ENCODE assay signal across 20 mouse cellular contexts in the genomic region with DNA sequence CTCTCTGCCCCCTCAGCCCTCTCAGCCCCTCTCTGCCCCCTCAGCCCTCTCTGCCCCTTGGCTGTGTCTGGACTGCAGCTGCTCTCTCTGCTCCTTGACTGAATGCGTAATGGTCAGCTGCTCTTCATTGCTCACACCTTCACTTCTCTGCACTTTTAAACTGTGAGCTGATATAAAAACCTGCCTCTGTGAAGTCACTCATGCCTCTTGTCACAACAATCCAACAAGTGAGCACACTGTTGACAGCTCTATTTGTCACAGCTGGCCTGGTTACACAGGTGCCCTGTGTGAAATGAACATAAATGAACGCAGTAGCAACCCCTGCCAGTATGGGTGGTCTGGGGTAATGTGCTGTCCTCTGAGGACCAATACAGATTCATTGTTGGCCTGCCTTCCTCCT.
DNase-seq lines count a peak whose midpoint lies in the region; ATAC-seq and TF ChIP-seq lines count a peak whose summit lies in the region.
"Had no signal": no experiment of that assay in that cellular context is flagged by ENCODE, and none has a peak within 500 bp of the region (broad histone marks: within the 10 kb centered on the region; RNA-seq: fewer than 3 reads in every experiment).

No protein-coding gene starts in this region.

- TF ChIP-seq CTCF in heart, adult 2 months (IDR thresholded peaks at IDR 0.05): no peak
- TF ChIP-seq CTCF in layer of hippocampus, adult 2 months (conservative IDR thresholded peaks at IDR 0.05): no peak

- H3K4me3 ChIP-seq in embryonic facial prominence, embryonic 11.5 days (ENCODE audit: low read depth, low read length): no peak overlapping the region
- H3K4me3 ChIP-seq in embryonic facial prominence, embryonic 10.5 days: no peak overlapping the region
- H3K4me3 ChIP-seq in heart, embryonic 15.5 days: no peak overlapping the region
- H3K4me3 ChIP-seq in heart, adult 2 months: no peak overlapping the region
- no peak overlapping the region for H3K4me3 ChIP-seq in midbrain, embryonic 14.5 days (replicated peaks; ENCODE audit: low read depth, low read length)
- H3K4me3 ChIP-seq in midbrain, embryonic 16.5 days (ENCODE audit: low read depth, low read length): no peak overlapping the region
- H3K4me3 ChIP-seq in layer of hippocampus, adult 2 months: no peak overlapping the region
- H3K4me3 ChIP-seq: forebrain, embryonic 13.5 days; hindbrain, embryonic 15.5 days; limb, embryonic 13.5 days; liver, embryonic 13.5 days; midbrain, embryonic 13.5 days; myocyte had no signal

- no peak for TF ChIP-seq EP300 in heart, adult 2 months (IDR thresholded peaks at IDR 0.05; ENCODE audit: insufficient read depth, low read depth, low read length)

- H3K9ac ChIP-seq in embryonic facial prominence, embryonic 11.5 days (replicated peaks; ENCODE audit: low read length): no peak overlapping the region
- no peak overlapping the region for H3K9ac ChIP-seq in heart, embryonic 15.5 days
- no peak overlapping the region for H3K9ac ChIP-seq in heart, adult 2 months (ENCODE audit: low read depth, low read length)
- H3K9ac ChIP-seq in midbrain, embryonic 14.5 days (replicated peaks; ENCODE audit: low read length): no peak overlapping the region
- H3K9ac ChIP-seq in midbrain, embryonic 16.5 days (ENCODE audit: low read depth, low read length): no peak overlapping the region
- H3K9ac ChIP-seq: forebrain, embryonic 13.5 days; hindbrain, embryonic 15.5 days; limb, embryonic 13.5 days; liver, embryonic 13.5 days; midbrain, embryonic 13.5 days had no signal

- H3K27me3 ChIP-seq in embryonic facial prominence, embryonic 11.5 days (ENCODE audit: control insufficient read depth, insufficient read depth, low read length): no peaks in the 10 kb centered on the region
- no peaks in the 10 kb centered on the region for H3K27me3 ChIP-seq in embryonic facial prominence, embryonic 10.5 days (replicated peaks; ENCODE audit: low read depth, poor library complexity, severe bottlenecking)
- no peaks in the 10 kb centered on the region for H3K27me3 ChIP-seq in heart, embryonic 15.5 days
- H3K27me3 ChIP-seq in heart, adult 2 months (ENCODE audit: control insufficient read depth, insufficient read depth, low read length): no peaks in the 10 kb centered on the region
- H3K27me3 ChIP-seq in midbrain, embryonic 14.5 days (ENCODE audit: control insufficient read depth, insufficient read depth, low read length): no peaks in the 10 kb centered on the region
- no peaks in the 10 kb centered on the region for H3K27me3 ChIP-seq in midbrain, embryonic 16.5 days (ENCODE audit: control insufficient read depth, insufficient read depth, low read depth, low read length)
- H3K27me3 ChIP-seq: forebrain, embryonic 13.5 days; hindbrain, embryonic 15.5 days; limb, embryonic 13.5 days; liver, embryonic 13.5 days; midbrain, embryonic 13.5 days had no signal

- H3K4me2 ChIP-seq in embryonic facial prominence, embryonic 11.5 days (ENCODE audit: low read depth, low read length): no peak overlapping the region
- H3K4me2 ChIP-seq in heart, embryonic 15.5 days: no peak overlapping the region
- no peak overlapping the region for H3K4me2 ChIP-seq in midbrain, embryonic 14.5 days (ENCODE audit: low read length)
- H3K4me2 ChIP-seq in midbrain, embryonic 16.5 days (ENCODE audit: low read length): no peak overlapping the region
- H3K4me2 ChIP-seq: forebrain, embryonic 13.5 days; hindbrain, embryonic 15.5 days; limb, embryonic 13.5 days; liver, embryonic 13.5 days; midbrain, embryonic 13.5 days had no signal

- no peaks in the 10 kb centered on the region for H3K79me2 ChIP-seq in heart, adult 2 months (replicated peaks; ENCODE audit: control insufficient read depth, insufficient read depth, low read length)

- H3K9me3 ChIP-seq in embryonic facial prominence, embryonic 11.5 days (replicated peaks; ENCODE audit: control insufficient read depth, low read length): no peaks in the 10 kb centered on the region
- no peaks in the 10 kb centered on the region for H3K9me3 ChIP-seq in embryonic facial prominence, embryonic 10.5 days
- H3K9me3 ChIP-seq in heart, embryonic 15.5 days (replicated peaks): no peaks in the 10 kb centered on the region
- H3K9me3 ChIP-seq in midbrain, embryonic 14.5 days (ENCODE audit: control insufficient read depth, low read length): no peaks in the 10 kb centered on the region
- no peaks in the 10 kb centered on the region for H3K9me3 ChIP-seq in midbrain, embryonic 16.5 days (replicated peaks; ENCODE audit: control insufficient read depth, low read length, poor library complexity, severe bottlenecking)
- H3K9me3 ChIP-seq: forebrain, embryonic 13.5 days; hindbrain, embryonic 15.5 days; limb, embryonic 13.5 days; liver, embryonic 13.5 days; midbrain, embryonic 13.5 days had no signal

- H3K27ac ChIP-seq in embryonic facial prominence, embryonic 11.5 days (replicated peaks; ENCODE audit: low read depth, low read length): no peak overlapping the region
- H3K27ac ChIP-seq in embryonic facial prominence, embryonic 10.5 days (replicated peaks): no peak overlapping the region
- peak overlapping the region; percentile 76 for H3K27ac ChIP-seq in heart, embryonic 15.5 days
- no peak overlapping the region for H3K27ac ChIP-seq in heart, adult 2 months
- no peak overlapping the region for H3K27ac ChIP-seq in midbrain, embryonic 14.5 days (replicated peaks; ENCODE audit: low read depth, low read length)
- no peak overlapping the region for H3K27ac ChIP-seq in midbrain, embryonic 16.5 days (ENCODE audit: low read length)
- no peak overlapping the region for H3K27ac ChIP-seq in layer of hippocampus, adult 2 months
- H3K27ac ChIP-seq: forebrain, embryonic 13.5 days; hindbrain, embryonic 15.5 days; limb, embryonic 13.5 days; liver, embryonic 13.5 days; midbrain, embryonic 13.5 days had no signal

- 49% methylated on average over 2 of the region's 2 CpGs for WGBS in embryonic facial prominence, embryonic 11.5 days
- 61% methylated on average over 2 of the region's 2 CpGs for WGBS in embryonic facial prominence, embryonic 10.5 days
- 56% methylated on average over 2 of the region's 2 CpGs for WGBS in heart, embryonic 15.5 days
- 76% methylated on average over 2 of the region's 2 CpGs for WGBS in heart, adult 2 months
- WGBS in midbrain, embryonic 14.5 days: 75% methylated on average over 2 of the region's 2 CpGs
- WGBS in midbrain, embryonic 16.5 days: 74% methylated on average over 2 of the region's 2 CpGs

- H3K36me3 ChIP-seq in embryonic facial prominence, embryonic 11.5 days (replicated peaks; ENCODE audit: control insufficient read depth, insufficient read depth, low read depth, low read length): no peaks in the 10 kb centered on the region
- H3K36me3 ChIP-seq in embryonic facial prominence, embryonic 10.5 days (replicated peaks): no peaks in the 10 kb centered on the region
- no peaks in the 10 kb centered on the region for H3K36me3 ChIP-seq in heart, embryonic 15.5 days
- peaks cover 11% of the 10 kb centered on the region for H3K36me3 ChIP-seq in heart, adult 2 months (ENCODE audit: control insufficient read depth, insufficient read depth, low read length)
- H3K36me3 ChIP-seq in midbrain, embryonic 14.5 days (ENCODE audit: control insufficient read depth, insufficient read depth, low read length): no peaks in the 10 kb centered on the region
- no peaks in the 10 kb centered on the region for H3K36me3 ChIP-seq in midbrain, embryonic 16.5 days (ENCODE audit: control insufficient read depth, insufficient read depth, low read length)
- H3K36me3 ChIP-seq: hindbrain, embryonic 15.5 days; limb, embryonic 13.5 days; liver, embryonic 13.5 days; midbrain, embryonic 13.5 days had no signal

- DNase-seq in embryonic facial prominence, embryonic 11.5 days (ENCODE audit: low spot score): no peak
- no peak for DNase-seq in embryonic facial prominence, embryonic 10.5 days (ENCODE audit: low spot score)
- no peak for DNase-seq in heart, adult 2 months
- DNase-seq in midbrain, embryonic 14.5 days: no peak
- DNase-seq in retina, embryonic 14.5 days (ENCODE audit: low spot score): peak; percentile 8
- DNase-seq in layer of hippocampus, adult 2 months (ENCODE audit: low spot score in 2 of 2): no peak
- DNase-seq: adrenal gland, postnatal 14 days; cerebellum, adult 9-11 months; gastrocnemius, postnatal 10 days; liver, embryonic 13.5 days had no signal

- no peaks in the 10 kb centered on the region for H3K4me1 ChIP-seq in embryonic facial prominence, embryonic 11.5 days (ENCODE audit: control insufficient read depth, insufficient read depth, low read length)
- H3K4me1 ChIP-seq in embryonic facial prominence, embryonic 10.5 days: 0 out of 2 replicates have a peak, but pooled peaks cover 4% of the 10 kb centered on the region
- peaks cover 25% of the 10 kb centered on the region for H3K4me1 ChIP-seq in heart, embryonic 15.5 days (replicated peaks)
- H3K4me1 ChIP-seq in heart, adult 2 months (ENCODE audit: control insufficient read depth, insufficient read depth, low read length): peaks cover 2% of the 10 kb centered on the region
- no peaks in the 10 kb centered on the region for H3K4me1 ChIP-seq in midbrain, embryonic 14.5 days (ENCODE audit: control insufficient read depth, insufficient read depth, low read length)
- H3K4me1 ChIP-seq in midbrain, embryonic 16.5 days (ENCODE audit: control insufficient read depth, insufficient read depth, low read length): no peaks in the 10 kb centered on the region
- H3K4me1 ChIP-seq: forebrain, embryonic 13.5 days; hindbrain, embryonic 15.5 days; limb, embryonic 13.5 days; liver, embryonic 13.5 days; midbrain, embryonic 13.5 days had no signal

- ATAC-seq in embryonic facial prominence, embryonic 11.5 days (replicated peaks; ENCODE audit: insufficient number of reproducible peaks, low FRiP score, low TSS enrichment, low read depth): 0 out of 2 replicates have a peak, but pooled peaks have one; percentile 18
- ATAC-seq in heart, embryonic 15.5 days (replicated peaks; ENCODE audit: insufficient number of reproducible peaks, insufficient read depth, low FRiP score, low read depth): peak; percentile 81
- peak; percentile 38; the same call in 1 of the 2 replicates for ATAC-seq in midbrain, embryonic 14.5 days (ENCODE audit: low FRiP score, low TSS enrichment)
- ATAC-seq in midbrain, embryonic 16.5 days: no peak
- ATAC-seq: activated CD4-positive, CD25-positive, alpha-beta regulatory T cell, adult 4 months; CD4-positive, CD25-positive, alpha-beta regulatory T cell, adult 4 months; forebrain, embryonic 13.5 days; intestine, postnatal 0 days; midbrain, embryonic 13.5 days had no signal

- intact Hi-C loops in heart, adult 2 months (cut with DNase I): no loop called here

- no peak for TF ChIP-seq POLR2A in heart, adult 2 months (IDR thresholded peaks at IDR 0.05; ENCODE audit: insufficient read depth, low read depth, low read length)
